Mouse (Mus musculus): ENCODE results near the gene Cplx3. TPM values are rescaled to one million over a fixed set of nuclear protein-coding genes. Genes with fewer than 3 reads are reported as not detected.

The Cplx3 gene
- 10 to 100 TPM; 15.3 to 21.3 (median 19.1) TPM for total RNA-seq (2022)

- no peak for DNase-seq (ENCODE audit: low spot score in 2 of 2)
Observed at GRCm38 (mm10) chr9:57606139-57606851, at the start of gene Cplx3. Gene Cplx3 (minus strand): TSS chr9:57606281.

DNA sequence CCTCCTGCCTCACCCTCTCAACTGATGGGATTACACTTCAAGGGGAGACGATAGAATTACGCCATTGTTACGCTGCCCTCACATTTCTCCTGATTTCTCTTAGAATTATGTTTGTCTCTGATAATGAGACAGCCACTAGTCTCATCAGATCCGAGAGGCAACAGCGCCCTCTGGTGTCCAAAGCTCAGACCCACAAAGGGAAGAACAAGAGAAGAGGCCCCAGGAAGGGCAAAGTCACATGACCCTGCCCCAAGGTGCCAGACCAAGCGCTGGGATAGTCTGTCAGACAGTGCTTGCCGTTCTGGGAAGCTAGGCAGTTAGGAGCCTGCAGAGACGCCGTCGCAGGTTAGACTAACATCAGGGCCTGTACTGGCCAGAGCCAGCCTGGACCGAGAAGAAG is 49.7 kb upstream of the Cplx3 start:
- DNase-seq (ENCODE audit: low spot score in 2 of 2) = peak; percentile 79 to 96

GRCm38 (mm10) chr9:57654966-57655365 is 48.9 kb upstream of the Cplx3 start:
- DNase-seq (ENCODE audit: low spot score in 2 of 2) = no peak

- no peak for DNase-seq (ENCODE audit: low spot score in 2 of 2)
Observed at GRCm38 (mm10) chr9:57653283-57653682, 47.2 kb upstream of the Cplx3 start, which contains the start of gene Csk. Gene Csk (minus strand): TSS chr9:57653631.

- no peak for DNase-seq (ENCODE audit: low spot score in 2 of 2)
Observed at GRCm38 (mm10) chr9:57652855-57653254, 46.8 kb upstream of the Cplx3 start.

- no peak for DNase-seq (ENCODE audit: low spot score in 2 of 2)
Observed at GRCm38 (mm10) chr9:57652351-57652750, 46.3 kb upstream of the Cplx3 start.

DNA sequence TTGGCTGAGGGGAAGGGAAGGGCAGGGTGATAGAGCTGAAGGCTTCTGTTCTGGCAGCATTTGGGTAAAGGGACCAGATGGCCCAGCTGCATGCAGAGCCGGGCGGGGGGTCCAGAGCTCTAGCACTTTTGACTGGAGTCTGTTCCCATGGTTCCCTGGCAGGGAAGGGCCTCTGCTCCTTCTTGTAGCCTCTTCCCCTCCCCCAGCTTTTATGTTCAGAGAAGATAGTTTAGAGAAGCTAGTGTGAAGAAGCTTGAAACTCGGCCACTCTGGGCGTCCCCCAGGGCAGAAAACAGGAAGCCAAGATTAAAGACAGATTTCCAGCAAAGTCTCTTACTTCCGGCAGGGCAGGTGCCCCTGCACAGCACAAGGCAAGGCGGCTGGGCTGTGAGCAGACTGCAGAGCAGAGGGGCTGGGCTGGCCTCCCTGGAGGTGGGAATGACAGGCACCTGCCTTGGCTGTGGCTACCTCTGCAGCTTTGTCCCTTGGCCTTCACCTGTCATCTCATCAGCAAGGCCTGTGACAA is 44.8 kb upstream of the Cplx3 start:
- DNase-seq (ENCODE audit: low spot score in 2 of 2) = no peak

DNA sequence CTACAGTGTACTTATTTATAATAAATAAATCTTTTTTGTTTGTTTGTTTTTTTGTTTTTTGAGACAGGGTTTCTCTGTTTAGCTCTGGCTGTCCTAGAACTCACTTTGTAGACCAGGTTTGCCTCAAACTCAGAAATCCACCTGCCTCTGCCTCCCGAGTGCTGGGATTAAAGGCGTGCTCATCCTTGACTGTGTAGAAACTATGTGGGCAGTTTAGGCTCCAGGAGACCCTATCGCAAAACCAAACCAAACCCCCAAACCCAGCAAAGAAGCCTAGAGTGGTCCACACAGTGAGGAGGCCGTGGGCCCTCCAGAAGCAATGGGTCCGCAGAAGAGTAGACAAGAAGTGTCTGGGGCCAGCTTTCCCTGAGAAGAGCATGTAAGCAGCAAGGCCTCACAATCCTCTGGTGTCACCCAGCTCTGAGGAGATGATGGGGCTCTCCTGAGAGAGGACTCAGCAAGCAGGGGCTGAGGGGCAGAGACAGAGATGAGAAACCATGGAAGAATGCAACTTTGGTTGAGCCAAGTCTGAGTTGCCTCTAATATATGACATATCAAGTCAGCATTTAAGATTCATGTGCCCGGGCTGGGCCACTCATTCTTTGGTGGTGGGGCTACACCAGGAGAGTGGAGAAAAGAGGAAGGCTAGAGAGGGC is 44.2 kb upstream of the Cplx3 start:
- DNase-seq (ENCODE audit: low spot score in 2 of 2) = no peak

- DNase-seq (ENCODE audit: low spot score in 2 of 2) = no peak
Observed at GRCm38 (mm10) chr9:57647286-57648108, 41.4 kb upstream of the Cplx3 start.

DNA sequence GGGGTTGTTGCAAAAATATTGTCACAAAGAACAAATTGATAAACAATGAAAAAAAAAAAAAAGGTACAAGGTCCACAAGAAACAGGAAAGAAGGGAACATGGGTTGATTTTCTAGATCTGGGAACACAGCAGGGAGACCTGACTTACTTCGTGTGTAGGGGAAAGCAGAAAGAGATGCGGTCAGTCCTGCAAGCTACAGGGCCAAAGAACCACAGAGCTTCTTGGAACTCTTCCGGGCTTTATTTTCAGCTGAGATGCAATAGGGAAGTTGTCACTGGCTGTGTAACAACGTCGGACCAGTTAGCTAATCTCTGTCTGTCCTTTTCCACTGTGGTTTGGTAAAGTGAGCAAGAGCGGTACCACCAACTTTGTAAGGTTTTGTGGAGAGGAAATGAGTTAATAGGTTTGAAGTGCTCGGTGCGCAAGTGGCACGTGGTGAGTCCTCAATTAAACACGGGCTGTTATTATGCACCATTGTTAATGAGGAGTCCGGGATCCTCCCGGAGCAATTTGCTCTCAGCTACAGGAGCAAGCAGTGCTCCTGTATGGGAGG is 40.5 kb upstream of the Cplx3 start:
- no peak for DNase-seq (ENCODE audit: low spot score in 2 of 2)

DNA sequence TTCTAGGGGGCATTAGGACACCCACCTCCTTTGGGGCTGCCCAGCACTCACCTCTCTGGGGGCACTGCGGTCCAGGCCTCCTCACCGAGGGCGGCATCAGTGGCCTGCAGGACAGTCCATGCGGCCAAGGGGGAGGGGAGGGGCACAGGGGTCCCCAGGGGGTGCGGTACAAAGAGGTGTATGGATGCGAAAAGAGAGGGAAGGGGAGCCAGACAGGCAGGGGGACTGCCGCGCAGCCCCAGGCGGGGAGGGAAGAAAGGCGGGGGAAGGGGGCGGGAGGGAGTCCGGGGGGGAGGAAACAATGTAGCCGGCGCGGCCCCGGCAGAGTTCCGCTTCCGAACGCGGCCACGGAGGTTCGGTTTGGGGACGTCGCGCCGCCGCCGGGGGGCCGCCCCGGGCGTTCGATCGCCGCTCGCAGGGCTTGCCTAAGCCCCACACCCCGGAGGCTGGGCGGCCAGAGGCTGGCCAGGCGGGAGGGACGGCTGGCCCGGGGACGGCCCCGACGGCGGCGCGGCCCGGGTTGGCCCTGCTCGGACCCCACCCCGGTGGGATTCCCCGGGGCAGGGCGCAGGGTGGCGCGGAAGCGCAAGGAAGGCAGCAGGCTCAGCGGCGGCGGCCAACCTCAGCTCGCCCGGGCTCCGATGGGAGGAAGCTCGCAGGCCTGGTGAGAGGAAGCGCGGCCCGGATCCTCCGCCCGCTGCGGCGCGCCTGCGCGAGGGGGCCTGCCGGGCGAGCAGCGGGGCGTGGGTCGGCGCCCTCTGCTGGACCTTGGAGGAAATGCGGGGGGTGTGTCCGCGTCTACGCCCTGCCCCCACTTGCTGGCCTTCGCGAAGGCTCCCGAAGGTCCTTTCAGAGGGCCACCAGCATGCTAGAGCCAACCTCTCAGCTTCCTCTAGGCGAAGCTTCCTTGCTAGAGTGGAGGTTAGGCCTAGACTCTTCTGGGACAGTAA is 39.1 kb upstream of the Cplx3 start:
- peak; percentile 81 to 82 for DNase-seq (ENCODE audit: low spot score in 2 of 2)

- DNase-seq (ENCODE audit: low spot score in 2 of 2) = no peak
Observed at GRCm38 (mm10) chr9:57644442-57644943, 38.4 kb upstream of the Cplx3 start.

DNA sequence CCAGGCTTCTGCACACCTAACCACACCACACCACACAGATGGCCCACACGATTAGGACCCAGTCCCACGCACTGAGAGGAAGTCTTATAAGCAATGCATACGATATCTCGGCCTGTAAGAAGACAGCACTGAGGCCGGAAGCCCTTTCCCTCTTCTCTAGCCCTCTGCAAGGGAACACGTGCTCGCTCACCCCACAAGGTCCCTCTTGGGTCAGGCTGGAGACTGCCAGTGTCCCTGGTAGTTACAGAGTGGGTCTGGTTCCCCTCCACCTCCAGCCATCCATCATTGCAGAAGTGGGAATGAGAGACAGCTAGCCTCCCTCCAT is 37.7 kb upstream of the Cplx3 start:
- no peak for DNase-seq (ENCODE audit: low spot score in 2 of 2)

GRCm38 (mm10) chr9:57643169-57643855 is 37.2 kb upstream of the Cplx3 start:
- DNase-seq (ENCODE audit: low spot score in 2 of 2) = no peak

DNA sequence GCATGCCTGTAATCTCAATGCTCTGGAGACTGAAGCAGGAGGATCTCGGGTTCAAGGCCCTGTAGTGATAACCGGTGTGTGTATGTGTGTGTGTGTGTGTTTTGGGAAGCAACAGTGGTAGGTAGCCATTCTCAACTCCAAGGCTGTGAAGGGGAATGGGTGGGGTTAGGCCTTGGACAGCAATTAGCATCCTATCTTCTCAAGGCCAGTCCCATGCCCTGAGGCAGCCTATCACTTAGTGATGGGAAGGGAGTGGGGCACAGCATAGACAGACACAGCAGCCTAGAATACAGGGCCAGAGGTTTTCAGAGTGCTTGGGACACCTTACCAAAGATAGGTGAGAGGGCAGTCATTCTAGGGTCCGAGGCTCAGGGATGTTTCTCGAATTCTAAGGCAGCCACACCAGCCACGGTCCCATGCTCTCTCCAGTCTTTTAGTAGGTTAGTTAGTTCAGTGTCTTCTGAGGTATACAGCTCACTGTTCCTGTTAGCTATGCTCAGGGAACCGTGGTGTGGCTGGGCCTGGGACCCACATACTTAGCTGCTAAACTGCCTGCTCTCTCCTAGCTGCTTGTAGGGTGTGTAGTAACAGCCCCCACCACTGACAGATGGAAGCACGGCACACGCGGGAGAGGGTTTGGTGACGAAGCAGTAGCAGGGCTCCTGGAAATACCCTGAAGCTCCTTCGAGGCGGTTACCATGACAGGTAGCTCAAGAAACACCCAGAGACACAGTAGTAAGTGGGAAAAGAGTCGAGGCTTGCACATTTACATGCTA is 35.9 kb upstream of the Cplx3 start:
- no peak for DNase-seq (ENCODE audit: low spot score in 2 of 2)

GRCm38 (mm10) chr9:57641022-57641421 is 34.9 kb upstream of the Cplx3 start:
- no peak for DNase-seq (ENCODE audit: low spot score in 2 of 2)

DNA sequence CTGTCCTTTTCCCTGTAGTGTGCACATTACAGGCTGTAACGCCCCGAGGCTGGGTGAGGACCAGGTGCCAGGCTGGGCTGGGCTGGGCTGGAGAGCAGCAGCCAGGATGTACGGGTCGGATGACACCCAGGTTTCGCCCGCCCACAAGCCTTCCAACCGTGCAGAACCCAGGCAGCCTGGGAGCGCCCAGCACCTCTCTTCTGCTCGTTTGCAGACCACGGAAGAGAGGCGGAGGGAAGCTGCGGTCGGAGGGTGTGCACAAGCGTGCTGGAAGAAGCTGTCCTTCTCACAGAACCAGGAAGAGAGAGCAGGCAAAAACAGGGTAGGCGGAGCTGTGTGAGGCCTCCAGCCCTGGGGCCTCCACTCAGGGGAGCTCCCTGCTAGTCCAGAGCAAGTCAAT is 34.3 kb upstream of the Cplx3 start:
- DNase-seq (ENCODE audit: low spot score in 2 of 2) = no peak

DNA sequence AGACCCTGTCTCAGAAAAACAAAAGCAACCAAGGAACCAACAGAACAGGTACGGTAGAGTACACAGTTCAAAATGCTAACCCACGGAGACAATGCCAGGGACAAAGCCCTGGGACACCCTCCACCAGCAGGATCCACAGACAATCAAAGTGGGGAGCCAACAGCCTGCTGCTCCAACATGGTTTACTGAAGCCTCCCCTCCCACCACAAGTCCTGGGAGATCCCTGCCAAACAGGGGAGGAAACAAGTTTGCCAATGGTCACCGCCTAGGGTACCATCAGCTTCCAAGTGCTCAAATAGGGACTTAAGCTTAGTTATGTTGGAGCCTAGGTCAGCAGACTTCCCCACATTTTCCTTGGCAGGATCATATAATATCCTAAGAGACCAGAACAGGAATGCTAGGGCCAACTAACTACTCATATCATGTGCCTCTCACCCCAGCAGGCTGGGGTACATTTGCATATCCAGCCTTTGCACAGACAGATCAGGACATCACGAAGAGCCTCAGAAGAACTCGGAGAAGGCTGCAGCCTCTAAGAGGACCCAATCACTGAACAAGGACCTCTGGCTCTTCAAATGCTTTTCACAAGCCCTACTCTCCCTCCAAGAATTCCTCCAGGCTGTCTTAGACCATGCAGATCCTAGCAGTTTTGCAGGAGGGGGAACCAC is 33.7 kb upstream of the Cplx3 start:
- no peak for DNase-seq (ENCODE audit: low spot score in 2 of 2)
